ENCODE assay signal across 7 mouse cellular contexts in the genomic region with DNA sequence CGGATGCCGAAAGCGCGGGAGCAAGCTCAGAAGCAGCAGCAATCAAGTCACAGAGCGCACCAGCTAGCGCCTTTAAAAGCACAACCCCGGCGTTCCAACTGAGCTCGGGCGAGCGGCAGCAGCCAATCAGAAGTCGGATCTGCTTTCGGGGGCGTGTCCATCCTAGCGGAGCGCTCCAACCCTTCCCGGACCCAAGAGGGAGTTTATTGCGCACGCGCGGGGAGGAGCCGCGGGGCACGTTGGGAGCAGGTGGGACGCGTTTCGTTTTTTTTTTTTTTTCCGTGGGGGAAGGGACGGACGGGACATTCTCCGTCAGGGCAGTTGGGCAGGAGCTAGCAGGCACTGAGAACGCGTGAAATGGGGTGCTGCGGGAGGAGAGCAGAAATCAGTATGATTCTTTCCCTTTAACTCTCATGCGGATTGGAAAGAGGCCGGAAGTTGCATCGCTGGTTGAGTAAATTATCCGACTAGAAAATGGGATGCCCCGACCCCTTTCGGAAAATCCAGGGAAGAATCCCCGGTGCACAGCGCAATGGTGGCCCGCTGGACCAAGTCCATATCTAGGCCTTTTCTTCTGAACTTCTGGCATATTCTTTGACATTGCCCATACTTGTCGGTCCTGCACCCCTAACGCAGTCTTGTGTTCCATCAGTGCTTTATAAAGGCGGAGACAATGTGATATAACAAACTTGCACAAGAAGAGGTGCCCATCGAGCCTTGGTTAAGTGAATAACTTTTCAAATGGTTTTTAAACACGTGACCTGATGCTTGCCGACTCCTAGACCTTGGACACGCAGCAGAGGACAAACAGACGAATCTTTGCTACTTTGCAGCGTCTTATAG. TPM values are rescaled to one million over a fixed set of nuclear protein-coding genes. Genes with fewer than 3 reads are reported as not detected.
DNase-seq lines count a peak whose midpoint lies in the region; ATAC-seq lines count a peak whose summit lies in the region.

Dbi (minus strand) TSS at position 110 of the 843 bp plus-strand sequence.
3110009E18Rik (plus strand) TSS at position 219 of the 843 bp plus-strand sequence.

- H3K4me2 ChIP-seq in intestine, embryonic 15.5 days (replicated peaks), result peak within 1 kb of the TSS; percentile 65

- H3K27ac ChIP-seq in intestine, embryonic 15.5 days, result peak within 1 kb of the TSS; percentile 96
- peak within 1 kb of the TSS; percentile 93 for H3K27ac ChIP-seq in midbrain, embryonic 10.5 days (replicated peaks)

- H3K27me3 ChIP-seq in intestine, embryonic 15.5 days (replicated peaks), result no peaks in the 10 kb centered on the region
- no peaks in the 10 kb centered on the region for H3K27me3 ChIP-seq in midbrain, embryonic 10.5 days (ENCODE audit: low read depth, poor library complexity, severe bottlenecking)

- intact Hi-C loops in left cerebral cortex, postnatal 25 days (cut with DNase I), result no loop called here

- H3K9ac ChIP-seq in intestine, embryonic 15.5 days, result peak within 1 kb of the TSS; percentile 65

- DNase-seq in adrenal gland, adult (ENCODE audit: inconsistent age in 2 of 2, low spot score in 1 of 2), result peak; percentile 99
- peak; percentile 99 for DNase-seq in embryo, embryonic 10.5 days (ENCODE audit: low spot score)
- DNase-seq in gastrocnemius, postnatal 25 days, result peak; percentile 98
- peak; percentile 96 to 99 for DNase-seq in left cerebral cortex, postnatal 25 days (ENCODE audit: low spot score in 2 of 2)
- peak; percentile 97 for DNase-seq in midbrain, embryonic 10.5 days (ENCODE audit: low spot score)
- DNase-seq in right cerebral cortex, postnatal 4 days, result peak; percentile 97

- H3K9me3 ChIP-seq in intestine, embryonic 15.5 days, result no peaks in the 10 kb centered on the region
- H3K9me3 ChIP-seq in midbrain, embryonic 10.5 days (replicated peaks), result no peaks in the 10 kb centered on the region

- H3K36me3 ChIP-seq in intestine, embryonic 15.5 days, result peaks cover under 1% of the 10 kb centered on the region
- H3K36me3 ChIP-seq in midbrain, embryonic 10.5 days, result peaks cover 35% of the 10 kb centered on the region

- WGBS in intestine, embryonic 15.5 days, result under 1% methylated on average over 52 of the region's 52 CpGs
- WGBS in midbrain, embryonic 10.5 days, result 2% methylated on average over 52 of the region's 52 CpGs

- H3K4me3 ChIP-seq in intestine, embryonic 15.5 days (replicated peaks), result peak within 1 kb of the TSS; percentile 63
- H3K4me3 ChIP-seq in midbrain, embryonic 10.5 days, result peak within 1 kb of the TSS; percentile 72

- peak; percentile 92 for ATAC-seq in intestine, embryonic 15.5 days

- H3K4me1 ChIP-seq in intestine, embryonic 15.5 days (replicated peaks), result peaks cover 10% of the 10 kb centered on the region; the same call in 1 of the 2 replicates
- peaks cover 41% of the 10 kb centered on the region for H3K4me1 ChIP-seq in midbrain, embryonic 10.5 days

RNA-seq across cellular contexts. Expression of gene Dbi, which starts in this region (rescaled TPM):
- 100 to 1,000 TPM; 177 to 210 TPM for total RNA-seq in gastrocnemius, postnatal 25 days (2021)
- polyA plus RNA-seq in intestine, embryonic 15.5 days (2015; fragmentation: Nextera tagmentation; extraction: Ambion mirVana), result 1,422 and 1,510 TPM in 2 replicates
- total RNA-seq in left cerebral cortex, postnatal 25 days (2021), result 100 to 1,000 TPM; 247 to 272 TPM
- 767 and 805 TPM in 2 replicates for polyA plus RNA-seq in midbrain, embryonic 10.5 days (2016; fragmentation: Nextera tagmentation; extraction: Ambion mirVana)

RNA-seq across cellular contexts. Expression of gene 3110009E18Rik, which starts in this region (rescaled TPM):
- 1 to 10 TPM; 4.9 to 5.4 TPM for total RNA-seq in gastrocnemius, postnatal 25 days (2021)
- polyA plus RNA-seq in intestine, embryonic 15.5 days (2015; fragmentation: Nextera tagmentation; extraction: Ambion mirVana), result 15.6 and 18.4 TPM in 2 replicates
- 1 to 10 TPM; 6.7 to 7.4 TPM for total RNA-seq in left cerebral cortex, postnatal 25 days (2021)
- polyA plus RNA-seq in midbrain, embryonic 10.5 days (2016; fragmentation: Nextera tagmentation; extraction: Ambion mirVana), result 22.3 and 27.2 TPM in 2 replicates

Comparison
In these comparisons a context has a peak if more than half of its experiments do, and no peak if none do; other contexts are left out.
1. Peak in every context shown above with its lines: DNase-seq, ATAC-seq, H3K4me3 ChIP-seq and H3K27ac ChIP-seq.